Mouse (Mus musculus): Measurements from ENCODE around the gene Ube2k.
A peak's percentile ranks its signal among the peaks of the same experiment; 100 is the strongest.
"Not testable (repeated sequence)": the region's sequence is repeated elsewhere in the genome, so short reads cannot be mapped to it uniquely, and the experiment has no call there.

Gene Ube2k

DNA sequence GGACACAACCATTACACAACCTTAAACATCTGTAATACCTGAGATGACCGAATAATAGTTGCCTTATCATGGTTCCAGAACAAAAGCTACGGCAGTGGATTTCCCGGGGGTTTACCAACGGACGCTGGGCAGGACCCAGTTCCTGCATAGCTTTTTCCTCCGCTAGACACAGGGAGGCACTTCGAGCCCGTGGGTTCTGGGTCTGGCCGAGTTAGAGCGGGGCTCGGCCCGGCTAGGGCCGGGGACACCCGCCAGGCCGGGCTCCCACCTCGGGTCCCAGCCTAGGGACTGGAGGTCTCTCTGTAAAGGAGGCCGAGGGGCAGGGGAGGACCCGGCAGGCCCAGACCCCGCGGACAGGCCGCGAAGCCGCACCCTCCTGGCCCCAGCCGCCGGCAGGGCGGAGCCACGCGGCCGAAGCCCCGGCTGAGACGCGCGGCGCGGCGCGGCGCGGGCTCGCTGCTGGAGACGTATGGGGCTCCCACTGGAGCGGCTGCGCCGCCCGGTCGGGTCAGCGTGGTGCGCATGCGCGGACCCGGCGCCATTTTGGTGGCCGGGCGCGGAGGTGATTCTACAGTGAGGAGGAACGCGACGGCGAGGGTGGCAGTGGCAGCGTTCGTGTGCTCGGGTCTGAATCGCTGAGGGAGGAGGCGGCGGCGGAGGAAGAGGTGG is at the start of gene Ube2k, which contains the start of gene Smim14:
Gene Ube2k, plus strand, starts transcription at position 483 of the 669 bp plus-strand sequence.
Gene Smim14, minus strand, starts transcription at position 434 of the 669 bp plus-strand sequence.
- DNase-seq: peak; percentile 93

- DNase-seq: no peak
Measured at GRCm38 (mm10) chr5:65487381-65487780, 49.7 kb upstream of the Ube2k start.

GRCm38 (mm10) chr5:65488725-65489124 is 48.3 kb upstream of the Ube2k start:
- DNase-seq: no peak

DNA sequence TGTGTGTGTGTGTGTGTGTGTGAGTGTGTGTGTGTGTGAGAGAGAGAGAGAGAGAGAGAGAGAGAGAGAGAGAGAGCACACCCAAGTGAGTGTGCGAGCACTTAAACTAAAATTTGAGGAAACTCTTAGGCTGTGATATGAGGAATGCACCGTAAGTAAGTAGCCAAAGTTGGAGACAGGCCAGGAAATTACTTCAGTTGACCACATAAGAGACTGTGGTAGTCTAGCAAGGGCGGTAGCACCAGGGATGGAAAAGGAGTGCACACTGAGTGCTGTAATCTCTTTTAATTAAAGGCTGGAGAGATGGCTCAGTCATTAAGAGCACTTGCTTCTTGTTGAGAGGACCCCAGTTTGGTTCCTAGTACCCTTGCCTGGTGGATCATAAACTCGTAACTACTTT is 47.2 kb upstream of the Ube2k start:
- DNase-seq: no peak

DNA sequence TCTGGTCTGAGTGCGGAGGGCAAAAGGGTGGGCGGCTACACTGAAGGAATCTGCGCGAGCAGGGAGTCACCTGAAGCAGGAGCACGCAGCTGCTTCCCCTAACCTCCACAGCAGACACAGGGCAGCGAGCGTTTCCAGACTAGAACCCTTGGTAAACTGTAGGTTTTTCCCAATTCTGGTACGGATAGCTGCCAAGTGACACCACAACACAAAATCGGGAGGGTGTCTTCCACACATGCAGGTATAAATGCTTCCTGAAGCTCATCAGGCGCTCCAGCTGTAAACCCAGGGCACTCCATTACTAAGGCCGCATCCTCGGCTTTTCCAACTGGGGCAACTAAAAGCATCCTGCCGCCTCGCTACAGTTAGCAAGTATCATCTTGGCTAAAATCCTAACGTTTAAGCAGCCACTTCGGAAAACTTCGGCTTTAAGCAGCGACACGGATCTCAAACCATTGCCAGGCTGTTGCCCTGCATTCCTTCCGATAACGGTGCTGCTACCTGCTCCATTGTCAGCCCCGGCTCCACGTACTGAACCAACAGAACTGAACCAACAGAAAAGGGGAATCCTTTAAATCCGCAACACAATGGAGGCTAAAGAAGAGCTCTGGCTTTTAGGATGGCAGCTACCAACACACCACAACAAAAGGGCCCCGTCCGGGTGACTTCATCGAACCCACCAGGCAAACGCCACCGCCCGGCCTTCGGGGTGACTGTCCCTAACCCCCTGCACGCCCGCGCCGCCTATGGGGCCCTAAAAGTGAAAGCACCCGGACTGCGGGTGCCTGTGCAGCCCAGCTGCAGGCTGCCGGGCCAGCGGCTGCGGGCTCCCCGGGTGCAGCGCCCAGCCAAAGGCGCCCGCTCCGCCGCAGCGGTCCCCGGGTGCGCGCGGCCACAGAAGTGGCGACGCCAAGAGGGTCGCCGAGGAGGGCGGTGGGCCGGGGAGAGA is 45.0 kb upstream of the Ube2k start:
- DNase-seq: peak; percentile 74

GRCm38 (mm10) chr5:65492716-65493531 is 44.1 kb upstream of the Ube2k start, which contains the start of gene Gm43552:
Gene Gm43552, minus strand, starts transcription at chr5:65492833.
- DNase-seq: peak; percentile 95

- DNase-seq: no peak
Measured at GRCm38 (mm10) chr5:65500231-65500630, 36.8 kb upstream of the Ube2k start.

DNA sequence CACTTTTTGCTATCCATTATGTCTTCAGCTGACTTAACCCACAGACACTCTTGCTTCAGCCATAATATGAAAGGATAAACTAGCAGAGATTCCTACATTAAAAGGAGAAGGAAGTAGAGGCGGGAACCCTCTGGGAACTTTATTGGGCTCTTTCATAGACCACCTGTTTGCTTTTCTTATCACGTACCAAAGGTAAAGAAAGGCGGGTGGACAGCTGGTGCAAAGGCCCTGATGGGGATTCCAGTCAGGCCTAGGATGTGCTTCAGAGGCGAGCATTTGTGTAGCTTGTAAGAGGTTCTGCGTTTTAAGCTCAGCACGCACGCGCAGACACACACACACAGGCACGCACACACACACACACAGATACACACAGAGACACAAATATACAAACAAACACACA is 35.6 kb upstream of the Ube2k start:
- DNase-seq: no peak

GRCm38 (mm10) chr5:65505786-65506185 is 31.2 kb upstream of the Ube2k start:
- DNase-seq: no peak

DNA sequence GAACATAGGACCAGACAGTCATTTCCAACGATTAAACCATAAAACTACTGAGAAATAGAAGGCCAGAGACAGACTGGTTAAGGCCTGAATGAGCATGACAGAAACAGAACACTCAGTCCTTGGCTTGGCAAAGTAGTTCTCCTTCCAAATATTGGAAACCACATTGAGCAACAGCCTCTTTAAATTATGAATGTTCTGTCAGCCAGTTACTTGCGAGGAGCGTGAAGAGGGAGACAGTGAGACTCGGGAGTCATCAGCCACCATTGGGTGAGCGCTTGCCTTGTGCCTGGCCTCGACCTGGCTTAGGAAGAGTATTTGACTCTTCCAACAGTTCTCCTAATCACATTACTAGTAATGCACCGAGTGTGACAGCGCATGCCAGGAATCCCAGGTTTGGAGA is 28.6 kb upstream of the Ube2k start:
- DNase-seq: no peak

DNA sequence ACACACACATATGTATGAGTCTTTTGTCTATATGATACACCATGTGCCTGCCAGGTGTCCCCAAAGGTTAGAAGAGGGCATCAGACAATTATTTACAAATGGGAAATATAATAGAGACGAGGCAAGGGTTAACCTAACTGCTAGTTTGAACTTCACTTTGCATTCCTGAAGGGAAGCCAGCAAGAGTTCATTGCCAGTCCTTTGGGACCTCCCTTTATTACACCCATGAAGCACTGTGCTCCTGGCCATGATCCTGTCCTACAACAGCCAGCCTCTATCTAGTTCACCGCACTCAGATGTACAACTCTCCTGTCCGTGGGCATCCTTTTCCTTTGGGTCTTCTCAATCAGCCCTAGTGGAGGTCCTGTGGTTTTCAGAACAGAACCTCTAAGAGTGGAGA is 23.5 kb upstream of the Ube2k start:
- DNase-seq: no peak

- no peak for DNase-seq
Measured at GRCm38 (mm10) chr5:65514635-65515278, 22.3 kb upstream of the Ube2k start.

GRCm38 (mm10) chr5:65521803-65522202 is 15.2 kb upstream of the Ube2k start:
- DNase-seq: no peak

GRCm38 (mm10) chr5:65524831-65525230 is 12.2 kb upstream of the Ube2k start:
- DNase-seq: no peak

DNA sequence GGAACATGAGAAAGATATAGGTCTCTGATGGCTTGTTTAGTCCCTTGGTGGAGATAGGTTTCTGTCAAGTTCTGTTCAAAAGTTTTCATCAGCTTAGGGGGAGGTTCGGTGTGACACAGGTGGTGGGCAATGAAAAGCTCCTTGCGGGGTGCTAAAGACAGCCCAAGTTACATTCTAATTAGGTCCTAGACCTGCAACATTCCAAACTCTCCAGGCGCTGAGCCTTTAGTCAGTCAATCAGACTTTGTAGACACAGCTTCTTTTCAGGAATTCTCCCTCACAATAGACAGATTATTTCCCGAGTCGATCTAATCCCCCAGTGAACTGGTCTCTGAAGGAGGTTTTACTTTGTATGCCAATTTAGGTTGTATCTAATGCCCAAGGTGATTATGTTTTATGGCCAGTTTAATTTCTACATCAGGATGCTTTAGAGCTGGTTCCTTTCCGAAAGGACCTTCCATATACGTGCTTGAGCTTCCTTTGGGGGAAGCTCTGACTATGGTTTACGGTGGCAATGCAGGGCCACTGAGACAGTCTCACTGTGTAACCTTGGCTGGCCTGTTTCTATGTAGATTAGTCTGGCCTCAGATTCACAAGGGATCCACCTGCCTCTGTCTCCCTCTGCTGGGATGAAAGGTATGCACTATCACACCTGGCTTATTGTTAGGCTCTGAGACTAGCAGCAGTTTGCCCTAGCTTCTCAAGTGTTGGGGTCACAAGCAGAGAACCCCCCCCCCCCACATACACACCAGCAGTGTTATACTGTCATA is 11.2 kb upstream of the Ube2k start:
- DNase-seq: no peak

DNA sequence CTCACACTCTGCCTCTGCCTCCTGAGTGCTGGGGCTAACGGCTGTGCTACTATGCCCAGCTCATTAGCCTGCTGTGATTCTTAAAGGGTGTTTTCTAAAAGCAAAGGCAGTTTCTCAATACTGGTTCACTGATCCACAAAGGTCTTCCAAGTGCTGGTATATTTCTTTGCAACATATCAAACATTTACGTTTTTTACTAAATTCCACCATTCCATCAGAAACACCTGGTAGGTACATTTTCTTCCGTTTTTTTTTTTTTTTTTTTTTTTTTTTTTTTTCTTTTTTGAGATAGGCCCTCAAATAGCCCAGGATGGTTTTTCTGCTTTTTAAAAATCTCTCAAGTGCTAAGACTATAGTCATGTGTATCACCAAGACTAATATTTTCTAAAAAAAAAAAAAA is 5.8 kb upstream of the Ube2k start:
- no peak for DNase-seq

GRCm38 (mm10) chr5:65534496-65534895 is 2.5 kb upstream of the Ube2k start:
- DNase-seq: no peak

DNA sequence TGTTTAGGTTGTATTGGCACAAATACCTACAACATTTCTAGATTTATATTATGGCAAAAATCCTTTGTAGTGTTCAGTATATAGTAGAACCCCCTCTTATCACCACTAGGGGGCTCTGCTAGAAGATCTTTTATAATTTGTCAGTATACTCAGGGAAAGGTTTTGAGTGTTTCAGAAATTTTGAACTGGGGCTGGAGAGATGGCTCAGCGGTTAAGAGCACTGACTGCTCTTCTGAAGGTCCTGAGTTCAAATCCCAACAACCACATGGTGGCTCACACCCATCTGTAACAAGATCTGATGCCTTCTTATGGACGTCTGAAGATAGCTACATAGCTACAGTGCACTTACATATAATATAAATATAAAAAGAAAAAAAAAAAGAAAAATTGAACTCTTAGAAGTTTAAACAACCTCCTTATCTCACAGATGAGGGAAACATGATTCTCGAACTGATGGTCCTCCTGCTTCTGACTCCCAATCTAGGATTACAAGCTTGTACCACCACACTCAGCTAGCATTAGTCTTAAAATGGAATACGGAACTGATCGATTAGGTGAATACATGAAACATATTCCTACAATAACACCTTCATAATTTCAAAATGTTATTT is 1.5 kb upstream of the Ube2k start:
- peak; percentile 46 for DNase-seq

DNA sequence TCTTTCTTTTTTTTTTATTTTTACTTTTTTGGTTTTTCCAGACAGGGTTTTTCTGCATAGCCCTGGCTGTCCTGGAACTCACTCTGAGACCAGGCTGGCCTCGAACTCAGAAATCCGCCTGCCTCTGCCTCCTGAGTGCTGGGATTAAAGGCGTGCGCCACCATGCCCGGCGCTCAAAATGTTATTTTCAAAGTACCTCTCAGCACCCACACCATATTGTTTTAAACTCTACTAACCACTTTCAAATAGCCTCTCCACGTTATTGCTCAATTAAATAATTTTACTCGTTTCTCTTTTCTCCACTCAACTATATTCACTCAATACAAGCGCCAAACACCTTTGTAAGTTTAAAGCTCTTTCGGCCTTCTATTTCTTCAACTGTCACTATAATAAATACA is 966 bp upstream of the Ube2k start:
- DNase-seq: not testable (repeated sequence)

GRCm38 (mm10) chr5:65537420-65538071 is 513 bp downstream of the Ube2k start:
- DNase-seq: no peak

- no peak for DNase-seq
Measured at GRCm38 (mm10) chr5:65538121-65538520, 1.1 kb downstream of the Ube2k start.
